Mouse (Mus musculus) limb, embryonic 12.5 days (tissue): ENCODE results near the gene Cx3cr1. TPM values are rescaled to one million over a fixed set of nuclear protein-coding genes. Genes with fewer than 3 reads are reported as not detected.
"Not testable (repeated sequence)": the region's sequence is repeated elsewhere in the genome, so short reads cannot be mapped to it uniquely, and the experiment has no call there.

Source experiments
- ATAC-seq: fragments of 200-750 bp; cut with Nextera tagmentation; 2 replicates; pipeline ENCODE4 v1.8.0; 2017; ENCODE audit warnings: low read depth, moderate TSS enrichment; ENCODE audit not compliant: insufficient number of reproducible peaks, insufficient read depth, low FRiP score, low TSS enrichment
- H3K27ac ChIP-seq: fragments of 300-500 bp; sonication (generic); 2 replicates; pipeline ENCODE4 v1.5.1; 2016; ENCODE audit warnings: mild to moderate bottlenecking, moderate library complexity
- H3K27me3 ChIP-seq: fragments of 300-500 bp; sonication (generic); 2 replicates; pipeline ENCODE4 v1.6.1; 2016; ENCODE audit warnings: mild to moderate bottlenecking, moderate library complexity
- H3K36me3 ChIP-seq: fragments of 300-500 bp; sonication (generic); 2 replicates; pipeline ENCODE4 v1.6.1; 2016; ENCODE audit warnings: mild to moderate bottlenecking, moderate library complexity
- H3K4me1 ChIP-seq: fragments of 300-500 bp; sonication (generic); replicated peaks from 2 replicates; pipeline ENCODE4 v1.6.1; 2016
- H3K4me2 ChIP-seq: fragments of 300-500 bp; sonication (generic); 2 replicates; pipeline ENCODE4 v1.6.1; 2016; ENCODE audit warnings: mild to moderate bottlenecking, moderate library complexity
- H3K4me3 ChIP-seq: fragments of 300-500 bp; sonication (generic); replicated peaks from 2 replicates; pipeline ENCODE4 v1.5.1; 2016; ENCODE audit warnings: mild to moderate bottlenecking
- H3K9ac ChIP-seq: fragments of 300-500 bp; sonication (generic); replicated peaks from 2 replicates; pipeline ENCODE4 v1.6.1; 2016; ENCODE audit warnings: mild to moderate bottlenecking, moderate library complexity
- H3K9me3 ChIP-seq: fragments of 300-500 bp; sonication (generic); 2 replicates; pipeline ENCODE4 v1.6.1; 2016; ENCODE audit warnings: mild to moderate bottlenecking, moderate library complexity
- WGBS: fragments of 180-500 bp; shearing (Covaris S2); methylation state at CpG from one replicate; pipeline ENCODE4 v1.1.7; 2016; 5-methylcytosine and 5-hydroxymethylcytosine counted together
- polyA plus RNA-seq: library from polyadenylated mRNA; unstranded; fragments of >200 nt; fragmentation: Nextera tagmentation; extraction: Ambion mirVana; gene quantifications from 2 replicates; pipeline ENCODE4 v1.2.1, GENCODE M21; 2016

Cx3cr1 gene
- polyA plus RNA-seq, 1 experiment from 2014 or later = 5.9 TPM

GRCm38 (mm10) chr9:120012161-120012560 is 57.5 kb downstream of the Cx3cr1 start:
- not testable (repeated sequence) for H3K27ac ChIP-seq, H3K4me1 ChIP-seq, H3K27me3 ChIP-seq, ATAC-seq, H3K4me3 ChIP-seq, H3K36me3 ChIP-seq, H3K4me2 ChIP-seq, H3K9me3 ChIP-seq, H3K9ac ChIP-seq
- WGBS = 80% methylated on average over 6 of the region's 6 CpGs

- Histone ChIP-seq H3K27ac (0 out of 2 replicates have a peak overlapping the region, but pooled peaks have one; percentile 45), H3K4me3 (peak overlapping the region; percentile 45), H3K4me2 (peak overlapping the region; percentile 84), H3K9ac (0 out of 2 replicates have a peak overlapping the region, but pooled peaks have one; percentile 44), H3K4me1 (peaks cover 6% of the 10 kb centered on the region; the same call in 1 of the 2 replicates), H3K9me3 (peaks cover 5% of the 10 kb centered on the region; the same call in 1 of the 2 replicates), H3K27me3 (no peaks in the 10 kb centered on the region), H3K36me3 (no peaks in the 10 kb centered on the region)
- 0 out of 2 replicates have a peak, but pooled peaks have one; percentile 18 for ATAC-seq
- WGBS = 3% methylated on average over 10 of the region's 10 CpGs
Observed at GRCm38 (mm10) chr9:120011533-120011932, 58.1 kb downstream of the Cx3cr1 start.

- Histone ChIP-seq H3K4me1 (peaks cover 6% of the 10 kb centered on the region), H3K9ac (peak overlapping the region; percentile 44; the same call in 1 of the 2 replicates), H3K4me3 (peak overlapping the region; percentile 45), H3K27ac (peak overlapping the region; percentile 56; the same call in 1 of the 2 replicates), H3K27me3 (no peaks in the 10 kb centered on the region), H3K9me3 (peaks cover 5% of the 10 kb centered on the region; the same call in 1 of the 2 replicates), H3K36me3 (no peaks in the 10 kb centered on the region), H3K4me2 (peak overlapping the region; percentile 84)
- WGBS = 2% methylated on average over 56 of the region's 60 CpGs
- peak; percentile 84 for ATAC-seq
Observed at GRCm38 (mm10) chr9:120010781-120011511, 58.7 kb downstream of the Cx3cr1 start.

- Histone ChIP-seq H3K9me3 (peaks cover 5% of the 10 kb centered on the region; the same call in 1 of the 2 replicates), H3K36me3 (no peaks in the 10 kb centered on the region), H3K4me1 (peaks cover 6% of the 10 kb centered on the region), H3K9ac (no peak overlapping the region), H3K27me3 (no peaks in the 10 kb centered on the region), H3K27ac (no peak overlapping the region), H3K4me3 (no peak overlapping the region), H3K4me2 (no peak overlapping the region)
- no peak for ATAC-seq
- WGBS = 90% methylated on average over 3 of the region's 3 CpGs
Observed at GRCm38 (mm10) chr9:120009871-120010270, 59.8 kb downstream of the Cx3cr1 start.

GRCm38 (mm10) chr9:120009226-120009841 is 60.3 kb downstream of the Cx3cr1 start:
- no peak overlapping the region for H3K4me2 ChIP-seq
- no peak for ATAC-seq
- WGBS = 70% methylated on average over 7 of the region's 7 CpGs
- no peaks in the 10 kb centered on the region for H3K36me3 ChIP-seq
- H3K9me3 ChIP-seq = peaks cover 5% of the 10 kb centered on the region; the same call in 1 of the 2 replicates
- no peak overlapping the region for H3K27ac ChIP-seq
- peaks cover 6% of the 10 kb centered on the region for H3K4me1 ChIP-seq
- no peak overlapping the region for H3K4me3 ChIP-seq
- no peak overlapping the region for H3K9ac ChIP-seq
- no peaks in the 10 kb centered on the region for H3K27me3 ChIP-seq

- Histone ChIP-seq H3K4me1 (peaks cover 6% of the 10 kb centered on the region), H3K9ac (no peak overlapping the region), H3K9me3 (peaks cover 5% of the 10 kb centered on the region; the same call in 1 of the 2 replicates), H3K27ac (no peak overlapping the region), H3K27me3 (no peaks in the 10 kb centered on the region), H3K4me2 (no peak overlapping the region), H3K36me3 (no peaks in the 10 kb centered on the region), H3K4me3 (no peak overlapping the region)
- ATAC-seq = no peak
- whole genome bisulfite sequencing = 95% methylated on average over 1 of the region's 1 CpGs
Observed at GRCm38 (mm10) chr9:120007833-120008232, 61.8 kb downstream of the Cx3cr1 start.

- Histone ChIP-seq H3K9me3 (peaks cover 5% of the 10 kb centered on the region; the same call in 1 of the 2 replicates), H3K27ac (no peak overlapping the region), H3K4me2 (no peak overlapping the region), H3K27me3 (no peaks in the 10 kb centered on the region), H3K4me1 (peaks cover 12% of the 10 kb centered on the region), H3K4me3 (no peak overlapping the region), H3K9ac (no peak overlapping the region), H3K36me3 (no peaks in the 10 kb centered on the region)
- 66% methylated on average over 3 of the region's 3 CpGs for WGBS
- no peak for ATAC-seq
Observed at GRCm38 (mm10) chr9:120005936-120006335, 63.7 kb downstream of the Cx3cr1 start.

- no peak overlapping the region for H3K27ac ChIP-seq
- ATAC-seq = no peak
- H3K4me3 ChIP-seq = no peak overlapping the region
- H3K9me3 ChIP-seq = peaks cover 3% of the 10 kb centered on the region; the same call in 1 of the 2 replicates
- H3K9ac ChIP-seq = no peak overlapping the region
- H3K4me2 ChIP-seq = no peak overlapping the region
- peaks cover 12% of the 10 kb centered on the region for H3K4me1 ChIP-seq
- H3K27me3 ChIP-seq = no peaks in the 10 kb centered on the region
- 75% methylated on average over 5 of the region's 5 CpGs for WGBS
- no peaks in the 10 kb centered on the region for H3K36me3 ChIP-seq
Observed at GRCm38 (mm10) chr9:120002893-120003292, 66.8 kb downstream of the Cx3cr1 start.

GRCm38 (mm10) chr9:120001945-120002725 is 67.5 kb downstream of the Cx3cr1 start:
- H3K36me3 ChIP-seq = no peaks in the 10 kb centered on the region
- peak overlapping the region; percentile 53; the same call in 1 of the 2 replicates for H3K9ac ChIP-seq
- peak overlapping the region; percentile 78 for H3K27ac ChIP-seq
- peak overlapping the region; percentile 42 for H3K4me3 ChIP-seq
- H3K4me1 ChIP-seq = peaks cover 12% of the 10 kb centered on the region
- H3K4me2 ChIP-seq = peak overlapping the region; percentile 59
- peak; percentile 83 for ATAC-seq
- 11% methylated on average over 31 of the region's 31 CpGs for WGBS
- no peaks in the 10 kb centered on the region for H3K27me3 ChIP-seq
- no peaks in the 10 kb centered on the region for H3K9me3 ChIP-seq

GRCm38 (mm10) chr9:120000761-120001160 is 68.9 kb downstream of the Cx3cr1 start:
- no peak for ATAC-seq
- H3K4me2 ChIP-seq = no peak overlapping the region

GRCm38 (mm10) chr9:119999636-120000035 is 70.0 kb downstream of the Cx3cr1 start:
- no peak overlapping the region for H3K9ac ChIP-seq
- 85% methylated on average over 6 of the region's 6 CpGs for WGBS
- no peak overlapping the region for H3K27ac ChIP-seq
- H3K27me3 ChIP-seq = no peaks in the 10 kb centered on the region
- H3K36me3 ChIP-seq = no peaks in the 10 kb centered on the region
- H3K4me1 ChIP-seq = peaks cover 12% of the 10 kb centered on the region
- no peaks in the 10 kb centered on the region for H3K9me3 ChIP-seq
- no peak overlapping the region for H3K4me2 ChIP-seq
- no peak for ATAC-seq
- H3K4me3 ChIP-seq = no peak overlapping the region

More at GRCm38 (mm10) chr9:120000761-120001160, 68.9 kb downstream of the Cx3cr1 start:
- no peak overlapping the region for H3K27ac ChIP-seq
- peaks cover 12% of the 10 kb centered on the region for H3K4me1 ChIP-seq
- no peaks in the 10 kb centered on the region for H3K9me3 ChIP-seq
- 74% methylated on average over 5 of the region's 5 CpGs for WGBS
- H3K27me3 ChIP-seq = no peaks in the 10 kb centered on the region
- no peak overlapping the region for H3K9ac ChIP-seq
- H3K36me3 ChIP-seq = no peaks in the 10 kb centered on the region
- no peak overlapping the region for H3K4me3 ChIP-seq
